Mouse (Mus musculus) small intestine, adult 2 months (tissue): ENCODE data around the gene Mutyh. TPM values are rescaled to one million over a fixed set of nuclear protein-coding genes. Genes with fewer than 3 reads are reported as not detected.

Experiments
- H3K27ac ChIP-seq: fragments of 200-500 bp; 2 replicates; pipeline ENCODE4 v1.5.1; 2012; ENCODE audit warnings: low read depth, low read length, control low read depth, inconsistent platforms; ENCODE audit not compliant: insufficient read depth
- H3K27me3 ChIP-seq: fragments of 200-500 bp; 2 replicates; pipeline ENCODE4 v1.6.1; 2012; ENCODE audit warnings: mild to moderate bottlenecking, moderate library complexity, low read length, inconsistent platforms; ENCODE audit not compliant: control insufficient read depth, insufficient read depth
- H3K36me3 ChIP-seq: fragments of 200-500 bp; 2 replicates; pipeline ENCODE4 v1.6.1; 2012; ENCODE audit warnings: mild to moderate bottlenecking, low read length, control low read depth, inconsistent platforms; ENCODE audit not compliant: control insufficient read depth, insufficient read depth
- H3K4me1 ChIP-seq: fragments of 200-500 bp; 2 replicates; pipeline ENCODE4 v1.6.1; 2012; ENCODE audit warnings: low read length, inconsistent platforms, mixed read lengths; ENCODE audit not compliant: control insufficient read depth, insufficient read depth, insufficient read length
- H3K4me3 ChIP-seq: fragments of 200-500 bp; 2 replicates; pipeline ENCODE4 v1.5.1; 2012; ENCODE audit warnings: low read depth, mild to moderate bottlenecking, control low read depth, inconsistent platforms, low read length, moderate library complexity
- CTCF ChIP-seq: fragments of 200-500 bp; IDR thresholded peaks from 2 replicates; pipeline ENCODE4 v1.5.1; 2012; ENCODE audit warnings: low read depth, mild to moderate bottlenecking, control low read depth, inconsistent platforms, low read length, moderate library complexity, mixed read lengths; ENCODE audit not compliant: insufficient replicate concordance, insufficient read length; ENCODE audit errors: extremely low read depth
- POLR2A ChIP-seq: fragments of 200-500 bp; IDR thresholded peaks from 2 replicates; pipeline ENCODE4 v1.6.1; 2012; ENCODE audit warnings: low read depth, mild to moderate bottlenecking, control low read depth, inconsistent platforms, low read length, moderate library complexity
- WGBS: fragments of 180-500 bp; shearing (Covaris S2); methylation state at CpG from one replicate; pipeline ENCODE4 v1.1.7; 2018; 5-methylcytosine and 5-hydroxymethylcytosine counted together
- polyA plus RNA-seq: library from polyadenylated mRNA; depleted of rRNA; stranded (reverse); fragments of >200 nt; gene quantifications from 2 replicates; pipeline ENCODE4 v1.2.3, GENCODE M21; 2012

The Mutyh gene
- polyA plus RNA-seq, 1 experiment: 3.4 TPM

DNA sequence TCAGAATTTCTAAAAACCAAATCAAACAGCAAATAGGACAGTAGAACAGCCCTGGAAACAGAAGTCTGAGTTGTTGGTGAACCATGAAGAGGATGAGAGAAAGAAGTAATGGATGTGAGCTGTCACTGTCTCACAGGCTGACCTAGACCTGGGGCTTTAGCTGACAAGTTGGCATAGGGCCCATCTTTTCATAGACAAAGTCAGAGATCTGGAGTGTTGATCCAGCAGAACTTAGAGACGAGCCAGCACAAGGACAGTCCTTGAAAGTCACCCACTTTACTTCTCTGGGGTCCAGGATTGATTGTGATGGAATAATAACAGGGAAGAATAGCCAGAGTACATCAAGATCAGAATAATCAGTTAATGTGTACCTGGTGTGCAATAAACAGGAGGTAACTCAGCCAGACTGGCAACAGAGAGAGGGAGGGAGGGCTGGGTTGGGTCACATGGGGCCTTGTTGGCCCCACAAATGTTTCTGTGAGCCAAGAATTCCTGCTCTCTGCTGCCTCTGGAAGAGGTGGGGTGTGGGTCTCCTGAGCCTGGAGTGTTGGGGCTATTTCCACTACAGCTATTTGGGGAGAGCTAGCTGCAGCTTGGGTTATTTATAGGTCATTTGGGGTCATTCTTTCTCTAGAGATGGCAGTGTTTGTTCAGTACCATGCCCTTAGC is 10.9 kb upstream of the Mutyh start:
- Histone ChIP-seq H3K27ac (peak overlapping the region; percentile 68), H3K4me1 (peaks cover 8% of the 10 kb centered on the region; the same call in 1 of the 2 replicates), H3K27me3 (no peaks in the 10 kb centered on the region), H3K4me3 (no peak overlapping the region), H3K36me3 (peaks cover 20% of the 10 kb centered on the region)
- 18% methylated on average over 1 of the region's 1 CpGs for WGBS
- TF ChIP-seq CTCF (no peak), POLR2A (no peak)

DNA sequence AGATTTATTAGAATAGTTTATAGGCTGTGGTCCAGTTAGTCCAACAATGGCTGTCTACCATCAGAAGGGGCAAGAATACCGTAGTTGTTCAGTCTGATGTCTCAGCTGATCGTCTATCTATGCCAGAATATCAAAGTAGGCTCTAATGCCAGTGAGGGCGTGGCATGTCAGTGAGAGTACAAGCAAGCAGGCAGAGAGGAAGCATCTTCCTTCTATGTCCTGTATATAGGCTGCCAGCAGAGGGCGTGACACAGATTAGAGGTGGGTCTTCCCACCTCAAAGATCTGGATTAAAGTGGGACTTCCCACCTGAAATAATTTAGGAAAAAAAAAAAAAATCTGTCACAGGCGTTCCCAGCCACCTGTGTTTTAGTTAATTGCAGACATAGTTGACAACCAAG is 7.6 kb upstream of the Mutyh start:
- peaks cover 8% of the 10 kb centered on the region; the same call in 1 of the 2 replicates for H3K4me1 ChIP-seq
- no peak overlapping the region for H3K27ac ChIP-seq
- H3K27me3 ChIP-seq: no peaks in the 10 kb centered on the region
- TF ChIP-seq POLR2A: no peak
- TF ChIP-seq CTCF: no peak
- H3K4me3 ChIP-seq: no peak overlapping the region
- H3K36me3 ChIP-seq: peaks cover 40% of the 10 kb centered on the region
- WGBS: 28% methylated on average over 5 of the region's 5 CpGs

DNA sequence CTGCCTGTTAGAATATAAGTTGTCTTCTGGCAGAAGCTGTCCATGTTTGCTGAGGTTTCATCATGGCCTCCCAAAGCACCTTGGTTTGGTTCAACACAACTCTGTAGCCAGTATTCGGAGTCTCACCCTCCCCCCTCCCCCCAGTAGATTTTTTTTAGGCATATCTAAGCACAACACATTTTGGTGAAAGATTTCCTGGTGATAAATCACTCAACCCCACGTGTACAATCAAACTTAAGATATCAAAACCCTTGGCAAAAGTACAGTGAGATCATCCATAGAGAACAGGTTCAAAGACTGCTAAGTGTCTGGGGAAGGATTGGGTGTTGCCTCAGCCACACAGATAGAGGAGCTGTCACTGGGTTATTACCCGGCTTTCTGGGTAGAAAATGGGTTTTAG is 3.5 kb downstream of the Mutyh start:
- Histone ChIP-seq H3K4me1 (peaks cover 3% of the 10 kb centered on the region; the same call in 1 of the 2 replicates), H3K4me3 (no peak overlapping the region), H3K27ac (no peak overlapping the region), H3K27me3 (no peaks in the 10 kb centered on the region), H3K36me3 (peaks cover 2% of the 10 kb centered on the region; the same call in 1 of the 2 replicates)
- 39% methylated on average over 3 of the region's 3 CpGs for WGBS
- TF ChIP-seq CTCF: no peak
- TF ChIP-seq POLR2A: no peak

DNA sequence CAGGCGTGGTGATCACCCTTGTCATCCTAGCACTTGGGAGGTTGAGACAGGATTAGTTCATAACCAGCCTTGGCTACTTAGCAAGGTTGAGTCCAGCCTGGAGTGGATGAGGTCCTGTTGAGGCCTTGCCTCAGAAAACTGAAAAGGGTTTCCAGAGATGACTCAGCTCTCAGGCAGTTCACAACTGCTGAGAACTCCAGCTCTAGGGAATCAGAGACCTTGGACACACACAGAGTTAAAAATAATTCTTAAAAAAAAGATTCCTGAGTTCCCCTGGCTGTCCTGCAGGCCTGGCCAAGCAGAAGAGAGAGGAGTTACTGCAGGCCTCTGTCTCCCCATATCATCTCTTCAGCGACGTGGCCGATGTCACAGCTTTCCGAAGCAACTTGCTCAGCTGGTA is 7.8 kb downstream of the Mutyh start:
- TF ChIP-seq POLR2A (no peak), CTCF (no peak)
- Histone ChIP-seq H3K27me3 (no peaks in the 10 kb centered on the region), H3K4me1 (peaks cover 2% of the 10 kb centered on the region; the same call in 1 of the 2 replicates), H3K4me3 (no peak overlapping the region), H3K27ac (no peak overlapping the region), H3K36me3 (no peaks in the 10 kb centered on the region)
- WGBS: 91% methylated on average over 5 of the region's 5 CpGs

DNA sequence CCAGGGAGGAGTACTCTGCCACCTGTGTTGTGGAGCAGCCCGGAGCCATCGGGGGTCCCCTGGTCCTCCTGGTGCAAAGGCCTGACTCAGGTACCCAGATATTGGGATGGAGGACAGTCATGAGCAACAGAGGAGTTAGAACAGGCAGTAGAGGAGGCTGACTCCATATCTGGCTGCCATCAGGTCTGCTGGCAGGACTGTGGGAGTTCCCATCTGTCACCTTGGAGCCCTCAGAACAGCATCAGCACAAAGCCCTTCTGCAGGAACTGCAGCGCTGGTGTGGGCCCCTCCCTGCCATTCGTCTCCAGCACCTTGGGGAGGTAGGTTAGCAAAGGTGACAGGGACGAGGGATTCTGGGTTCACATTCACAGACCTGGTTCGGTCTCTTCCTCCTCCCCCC is 10.0 kb downstream of the Mutyh start:
- Histone ChIP-seq H3K4me1 (peaks cover 13% of the 10 kb centered on the region), H3K27me3 (no peaks in the 10 kb centered on the region), H3K36me3 (no peaks in the 10 kb centered on the region), H3K4me3 (no peak overlapping the region), H3K27ac (no peak overlapping the region)
- TF ChIP-seq POLR2A (no peak), CTCF (no peak)
- 95% methylated on average over 6 of the region's 6 CpGs for WGBS

DNA sequence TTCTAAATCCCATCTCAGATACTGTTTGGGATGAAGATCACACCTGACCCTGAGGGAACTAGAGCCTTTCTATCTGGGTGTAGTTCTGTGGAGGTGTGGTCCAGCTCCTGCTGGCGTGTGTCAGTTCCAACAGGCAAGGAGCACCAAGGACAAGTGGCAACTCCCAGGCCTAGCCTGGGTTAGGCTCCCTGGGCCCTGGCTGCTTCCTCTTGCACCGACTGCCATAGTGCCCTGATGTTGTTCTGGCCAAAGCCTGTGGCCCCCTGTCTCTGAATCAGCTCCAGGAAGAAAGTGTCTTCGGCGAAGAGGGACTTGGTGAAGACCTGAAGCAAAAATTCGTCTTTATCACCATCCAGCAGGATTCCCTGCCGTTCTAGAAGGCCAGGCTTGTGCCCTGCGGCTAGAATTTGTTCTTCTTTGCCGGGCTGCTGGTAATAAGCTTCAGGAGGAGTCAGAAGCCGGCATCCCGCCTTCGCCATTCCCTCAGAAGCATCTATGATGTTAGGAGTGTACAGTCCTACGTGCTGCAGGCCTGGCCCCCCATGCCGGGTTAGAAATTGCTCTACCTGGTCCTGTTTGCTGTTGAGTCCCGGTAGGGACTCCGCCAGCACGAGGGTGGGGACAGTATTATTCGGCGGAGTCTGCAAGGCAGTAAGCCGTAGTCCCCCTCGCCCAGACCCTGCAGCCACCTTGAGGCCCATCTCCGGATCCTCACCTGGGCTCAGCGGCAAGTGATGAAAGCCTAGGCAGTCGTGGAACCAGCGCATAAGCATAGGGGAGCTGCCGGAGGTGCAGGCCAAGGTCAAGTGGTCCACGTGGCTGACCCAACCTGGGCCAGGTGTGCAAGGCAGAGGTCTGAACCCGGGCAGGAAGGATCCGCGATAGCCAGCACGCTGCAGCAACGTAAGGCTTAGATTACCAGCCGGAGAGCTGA is 12.7 kb downstream of the Mutyh start:
- TF ChIP-seq CTCF (no peak), POLR2A (no peak)
- Histone ChIP-seq H3K27ac (no peak overlapping the region), H3K27me3 (no peaks in the 10 kb centered on the region), H3K36me3 (no peaks in the 10 kb centered on the region), H3K4me3 (peak overlapping the region; percentile 70), H3K4me1 (peaks cover 24% of the 10 kb centered on the region)
- 45% methylated on average over 32 of the region's 32 CpGs for WGBS

DNA sequence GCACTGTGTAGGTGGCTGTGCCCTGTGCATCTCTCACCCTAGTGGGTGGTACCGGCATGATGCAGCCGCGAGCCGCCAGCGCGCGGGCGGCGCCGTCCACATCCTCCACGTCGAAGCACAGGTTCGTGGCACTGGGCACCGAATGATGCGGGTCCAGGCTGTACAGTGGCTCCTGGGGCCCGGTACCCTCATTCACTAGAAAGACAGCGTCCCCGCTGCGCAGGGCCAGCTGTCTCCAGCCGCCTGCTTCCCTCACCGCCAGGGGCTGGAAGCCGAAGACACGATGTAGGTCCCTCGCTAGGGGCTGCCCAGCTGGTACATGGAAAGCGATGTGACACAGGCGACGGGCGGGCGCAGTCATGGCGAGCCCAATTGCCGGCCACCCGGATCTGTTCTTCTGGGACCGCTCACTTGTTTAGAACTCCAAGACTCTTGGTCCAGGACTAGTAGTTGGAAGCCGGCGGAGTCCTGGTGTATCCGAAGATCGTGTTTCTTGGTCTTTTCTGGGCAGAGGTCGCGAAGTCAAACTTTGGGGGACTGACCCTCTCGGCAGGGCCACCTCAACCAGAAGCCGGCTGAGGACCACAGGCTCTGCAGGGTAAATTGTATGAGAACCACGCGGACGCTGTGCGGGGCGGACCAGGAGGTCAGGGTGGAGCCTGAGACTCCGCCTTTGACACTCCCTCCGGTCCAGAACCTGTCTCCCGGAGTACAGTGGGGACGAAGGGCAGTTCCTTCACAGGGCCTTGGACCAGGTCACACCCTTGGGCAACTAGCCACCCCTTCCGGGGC is 13.6 kb downstream of the Mutyh start:
- peak; percentile 34; the same call in 1 of the 2 replicates for TF ChIP-seq CTCF
- TF ChIP-seq POLR2A: no peak
- no peaks in the 10 kb centered on the region for H3K36me3 ChIP-seq
- H3K27me3 ChIP-seq: no peaks in the 10 kb centered on the region
- H3K4me3 ChIP-seq: peak overlapping the region; percentile 70
- H3K4me1 ChIP-seq: peaks cover 31% of the 10 kb centered on the region
- WGBS: under 1% methylated on average over 51 of the region's 51 CpGs
- H3K27ac ChIP-seq: no peak overlapping the region
